Mouse (Mus musculus) liver (tissue): ENCODE measurements around the gene Mms19.

Source experiments
- DNase-seq: peaks from one replicate; pipeline ENCODE4 v3.0.0-alpha.2; 2020; ENCODE audit warnings: mixed read lengths

Mms19 gene

GRCm38 (mm10) chr19:41980819-41981594, at the start of gene Mms19:
Mms19 (minus strand) TSS chr19:41981157.
- peak; percentile 99 for DNase-seq

- peak; percentile 73 for DNase-seq
These were observed 45.2 kb upstream of the Mms19 start for GRCm38 (mm10) chr19:42026158-42026557.

- no peak for DNase-seq
These were observed 41.5 kb upstream of the Mms19 start for GRCm38 (mm10) chr19:42022542-42022848.

GRCm38 (mm10) chr19:42021681-42022541, 41.0 kb upstream of the Mms19 start:
- no peak for DNase-seq

GRCm38 (mm10) chr19:42019011-42019522, 38.1 kb upstream of the Mms19 start:
- DNase-seq = no peak

GRCm38 (mm10) chr19:42017399-42018247, 36.7 kb upstream of the Mms19 start:
- no peak for DNase-seq

- DNase-seq = no peak
These were observed 35.9 kb upstream of the Mms19 start for GRCm38 (mm10) chr19:42016840-42017239.

- no peak for DNase-seq
These were observed 35.3 kb upstream of the Mms19 start for GRCm38 (mm10) chr19:42016251-42016650.

GRCm38 (mm10) chr19:42015001-42015400, 34.0 kb upstream of the Mms19 start:
- DNase-seq = no peak

GRCm38 (mm10) chr19:42014231-42014825, 33.4 kb upstream of the Mms19 start:
- DNase-seq = no peak

GRCm38 (mm10) chr19:42011123-42011522, 30.2 kb upstream of the Mms19 start:
- DNase-seq = no peak

GRCm38 (mm10) chr19:42010436-42010835, 29.5 kb upstream of the Mms19 start:
- DNase-seq = no peak

GRCm38 (mm10) chr19:42009067-42009466, 28.1 kb upstream of the Mms19 start:
- no peak for DNase-seq

- DNase-seq = no peak
These were observed 27.6 kb upstream of the Mms19 start for GRCm38 (mm10) chr19:42008586-42008985.

- no peak for DNase-seq
These were observed 25.6 kb upstream of the Mms19 start for GRCm38 (mm10) chr19:42006568-42006967.

- peak; percentile 38 for DNase-seq
These were observed 24.7 kb upstream of the Mms19 start for GRCm38 (mm10) chr19:42005616-42006015.

GRCm38 (mm10) chr19:42004258-42004657, 23.3 kb upstream of the Mms19 start:
- DNase-seq = no peak

- no peak for DNase-seq
These were observed 20.5 kb upstream of the Mms19 start for GRCm38 (mm10) chr19:42001253-42001980.

GRCm38 (mm10) chr19:42000446-42000958, 19.5 kb upstream of the Mms19 start:
- no peak for DNase-seq

GRCm38 (mm10) chr19:41999688-42000283, 18.8 kb upstream of the Mms19 start:
- no peak for DNase-seq
